Mouse (Mus musculus): ENCODE data around the gene Klf12. TPM values are rescaled to one million over a fixed set of nuclear protein-coding genes. Genes with fewer than 3 reads are reported as not detected.

Gene Klf12
- polyA plus RNA-seq, 1 experiment from 2014 or later: 6.2 TPM

DNA sequence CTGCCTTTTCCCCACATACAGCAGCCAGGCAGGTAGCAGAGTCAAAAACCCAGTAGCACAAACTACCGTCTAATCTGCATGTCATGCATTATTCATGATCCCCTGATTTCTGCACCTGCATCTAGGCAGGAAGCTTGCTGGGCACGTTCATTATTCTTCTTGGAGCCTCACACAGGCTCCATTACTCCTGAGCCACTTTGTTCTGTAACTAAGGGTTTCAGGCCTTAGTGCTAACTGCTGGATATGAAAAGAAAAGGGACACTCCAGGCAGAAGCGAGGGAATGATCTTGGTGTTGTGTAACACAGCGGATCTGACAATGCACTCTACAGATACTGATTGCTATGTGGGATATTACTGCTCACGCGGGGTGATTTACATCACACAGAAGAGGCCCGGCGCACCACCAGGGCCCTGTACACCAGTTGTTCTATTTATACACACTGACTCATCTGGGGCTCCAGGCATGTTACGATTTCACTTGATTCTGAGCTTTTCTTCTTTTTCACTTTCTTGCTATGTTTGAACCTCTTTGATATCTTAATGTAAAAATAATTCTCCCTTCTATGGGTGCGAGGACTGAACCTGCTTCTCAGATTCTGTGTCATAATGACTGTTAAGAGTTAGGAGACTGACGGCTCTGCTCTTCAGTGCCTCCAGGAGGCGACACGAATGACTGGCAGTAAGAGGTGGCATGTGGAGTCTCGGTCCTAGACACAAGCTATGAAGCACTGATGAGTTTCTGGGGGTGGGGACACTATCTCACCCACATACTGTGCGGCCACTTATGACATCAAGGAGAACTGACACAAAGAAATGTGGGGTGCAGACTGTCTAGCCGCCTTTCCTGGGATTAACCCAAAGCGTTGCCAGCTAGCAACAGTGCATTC lies 340.0 kb downstream of the Klf12 start:
- Histone ChIP-seq H3K9ac (no peak overlapping the region), H3K4me2 (no peak overlapping the region), H3K4me3 (replicated peaks) (no peak overlapping the region), H3K9me3 (replicated peaks) (no peaks in the 10 kb centered on the region), H3K27ac (replicated peaks) (no peak overlapping the region), H3K4me1 (replicated peaks) (peaks cover 6% of the 10 kb centered on the region; the same call in 1 of the 2 replicates), H3K27me3 (no peaks in the 10 kb centered on the region), H3K36me3 (replicated peaks) (no peaks in the 10 kb centered on the region)
- no peak for ATAC-seq (ENCODE audit: insufficient read depth)
- 59% methylated on average over 17 of the region's 17 CpGs for WGBS (ENCODE audit: insufficient replicate concordance)

DNA sequence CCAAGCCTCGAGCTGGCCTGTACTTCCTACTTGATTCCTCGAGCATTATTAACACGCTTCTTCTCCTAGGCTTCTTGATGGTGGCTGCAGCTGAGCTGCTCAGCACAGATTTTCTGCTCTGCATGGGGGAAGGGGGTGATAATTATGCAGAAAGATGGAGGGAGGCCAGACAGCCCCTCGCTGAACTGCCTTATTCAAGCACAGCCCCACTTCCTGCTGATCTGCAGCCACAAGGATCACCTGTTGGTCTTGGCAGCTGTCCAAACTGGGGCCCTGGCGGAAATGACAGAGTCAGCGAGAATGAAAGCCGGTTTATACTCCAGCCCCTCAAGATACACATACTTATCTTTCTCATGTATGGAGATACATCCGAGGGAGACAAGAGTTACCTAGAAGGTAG lies 341.3 kb downstream of the Klf12 start:
- H3K4me1 ChIP-seq (replicated peaks): peaks cover 6% of the 10 kb centered on the region; the same call in 1 of the 2 replicates
- H3K9me3 ChIP-seq (replicated peaks): no peaks in the 10 kb centered on the region
- H3K4me2 ChIP-seq: no peak overlapping the region
- H3K4me3 ChIP-seq (replicated peaks): no peak overlapping the region
- 22% methylated on average over 8 of the region's 8 CpGs for WGBS (ENCODE audit: insufficient replicate concordance)
- no peak overlapping the region for H3K9ac ChIP-seq
- H3K27me3 ChIP-seq: no peaks in the 10 kb centered on the region
- no peak overlapping the region for H3K27ac ChIP-seq (replicated peaks)
- no peaks in the 10 kb centered on the region for H3K36me3 ChIP-seq (replicated peaks)
- ATAC-seq (ENCODE audit: insufficient read depth): no peak

DNA sequence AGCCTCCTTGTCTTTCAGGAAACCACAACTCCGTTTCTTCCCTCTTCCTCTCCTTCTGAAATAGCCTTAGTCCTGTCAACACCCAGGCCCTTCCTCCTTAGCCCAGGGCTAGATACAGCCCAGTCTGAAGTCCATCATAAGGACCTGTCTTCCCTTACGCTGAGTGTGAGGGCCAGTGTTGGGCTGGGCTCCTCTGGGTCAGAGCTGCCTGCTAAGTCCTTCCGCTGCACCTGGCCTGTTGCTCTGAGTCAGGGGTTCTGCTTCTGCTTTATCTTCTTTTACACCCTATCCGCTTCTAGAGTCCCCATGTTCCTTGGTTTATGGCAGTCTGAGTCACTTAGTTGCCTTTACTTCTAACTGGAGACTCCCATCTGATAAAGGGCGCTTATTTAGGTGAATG lies 351.0 kb downstream of the Klf12 start:
- Histone ChIP-seq H3K9ac (no peak overlapping the region), H3K36me3 (replicated peaks) (no peaks in the 10 kb centered on the region), H3K9me3 (replicated peaks) (no peaks in the 10 kb centered on the region), H3K27ac (replicated peaks) (no peak overlapping the region), H3K27me3 (no peaks in the 10 kb centered on the region), H3K4me2 (no peak overlapping the region), H3K4me3 (replicated peaks) (no peak overlapping the region), H3K4me1 (replicated peaks) (no peaks in the 10 kb centered on the region)
- ATAC-seq (ENCODE audit: insufficient read depth): no peak
- WGBS (ENCODE audit: insufficient replicate concordance): 25% methylated on average over 5 of the region's 5 CpGs

DNA sequence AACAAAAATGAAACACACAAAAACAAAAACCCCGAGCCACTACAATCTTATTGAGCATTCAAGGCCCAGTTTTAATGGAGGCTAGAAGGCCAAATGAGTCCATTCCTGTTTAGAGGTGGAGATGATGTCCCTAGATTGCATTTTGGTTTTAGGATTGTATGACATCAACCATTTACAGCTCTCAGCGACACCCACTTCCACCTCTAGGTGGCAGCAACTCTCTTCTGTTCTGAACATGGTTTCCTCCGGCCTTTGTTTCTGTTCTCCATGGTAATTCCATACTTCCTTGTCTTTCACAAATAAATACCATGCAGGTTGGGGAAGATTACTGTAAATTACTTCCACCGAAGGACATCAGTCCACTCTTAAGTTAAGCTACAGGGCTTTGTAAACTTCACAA lies 352.6 kb downstream of the Klf12 start:
- H3K36me3 ChIP-seq (replicated peaks): no peaks in the 10 kb centered on the region
- no peak for ATAC-seq (ENCODE audit: insufficient read depth)
- H3K4me1 ChIP-seq (replicated peaks): no peaks in the 10 kb centered on the region
- no peak overlapping the region for H3K9ac ChIP-seq
- H3K27ac ChIP-seq (replicated peaks): no peak overlapping the region
- H3K9me3 ChIP-seq (replicated peaks): no peaks in the 10 kb centered on the region
- 13% methylated on average over 4 of the region's 4 CpGs for WGBS (ENCODE audit: insufficient replicate concordance)
- H3K27me3 ChIP-seq: no peaks in the 10 kb centered on the region
- H3K4me2 ChIP-seq: no peak overlapping the region
- no peak overlapping the region for H3K4me3 ChIP-seq (replicated peaks)

DNA sequence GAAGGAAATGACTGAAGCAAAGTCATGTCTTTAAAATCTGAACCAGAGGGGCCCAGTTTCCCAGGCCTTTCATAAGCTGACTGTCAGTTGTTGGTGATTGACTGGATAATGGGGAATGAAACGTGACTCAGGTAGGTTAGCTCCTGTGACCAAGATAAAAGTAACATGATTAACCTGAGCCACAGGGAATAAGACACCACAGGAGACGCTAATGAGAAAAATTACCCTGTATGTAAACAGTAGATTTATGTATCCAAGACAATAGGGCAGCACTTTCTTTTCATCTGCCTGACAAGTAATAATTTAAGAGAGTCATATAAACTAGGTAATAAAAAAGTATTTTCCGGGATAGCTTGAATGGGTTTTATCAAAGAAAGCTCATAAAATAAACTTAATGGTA lies 372.6 kb downstream of the Klf12 start:
- Histone ChIP-seq H3K4me1 (replicated peaks) (no peaks in the 10 kb centered on the region), H3K4me2 (no peak overlapping the region), H3K4me3 (replicated peaks) (no peak overlapping the region), H3K9ac (no peak overlapping the region), H3K36me3 (replicated peaks) (no peaks in the 10 kb centered on the region), H3K27ac (replicated peaks) (no peak overlapping the region), H3K27me3 (no peaks in the 10 kb centered on the region), H3K9me3 (replicated peaks) (no peaks in the 10 kb centered on the region)
- WGBS (ENCODE audit: insufficient replicate concordance): 60% methylated on average over 3 of the region's 3 CpGs
- no peak for ATAC-seq (ENCODE audit: insufficient read depth)

DNA sequence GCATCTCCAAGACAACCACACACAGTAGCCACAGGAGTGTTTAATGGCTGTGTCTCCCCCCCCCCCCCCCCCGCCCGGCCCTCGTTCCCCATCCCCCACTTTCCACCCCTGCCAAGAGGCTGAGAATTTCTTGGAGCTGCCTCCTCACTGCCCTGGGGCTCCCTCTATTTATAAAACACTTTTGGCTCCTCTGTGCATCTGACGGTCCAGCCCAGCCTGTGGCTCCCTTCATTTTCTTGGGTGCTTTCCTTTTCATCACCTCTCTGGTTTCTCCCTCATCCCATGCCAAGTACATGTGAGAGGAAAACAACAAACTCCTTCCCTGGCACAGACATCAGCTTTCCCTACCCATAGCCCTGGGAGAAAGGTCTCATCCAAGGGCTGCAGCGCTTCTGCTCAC lies 373.6 kb downstream of the Klf12 start:
- no peak for ATAC-seq (ENCODE audit: insufficient read depth)
- WGBS (ENCODE audit: insufficient replicate concordance): 53% methylated on average over 4 of the region's 5 CpGs
- H3K4me3 ChIP-seq (replicated peaks): no peak overlapping the region

DNA sequence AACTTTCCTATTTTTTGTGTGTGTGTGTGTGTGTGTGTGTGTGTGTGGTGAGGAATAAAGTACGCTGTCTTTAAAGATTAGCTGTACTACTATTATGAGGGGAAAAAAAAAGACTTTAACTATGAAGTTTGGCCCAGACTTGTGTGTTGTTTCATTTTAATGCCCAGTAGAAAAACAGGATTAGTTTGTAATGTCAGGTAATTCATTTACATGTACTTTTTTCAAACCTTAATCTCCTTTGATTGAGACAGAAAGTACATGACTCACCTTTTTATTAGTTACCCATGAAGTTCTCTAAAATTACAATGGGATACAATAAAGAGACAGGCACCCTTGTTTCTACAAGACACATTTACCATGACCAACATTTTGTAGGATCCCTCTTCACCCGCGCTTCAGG lies 383.6 kb downstream of the Klf12 start:
- Histone ChIP-seq H3K4me3 (replicated peaks) (no peak overlapping the region), H3K36me3 (replicated peaks) (no peaks in the 10 kb centered on the region), H3K4me1 (replicated peaks) (no peaks in the 10 kb centered on the region), H3K27ac (replicated peaks) (no peak overlapping the region), H3K9ac (no peak overlapping the region), H3K9me3 (replicated peaks) (no peaks in the 10 kb centered on the region), H3K4me2 (no peak overlapping the region), H3K27me3 (no peaks in the 10 kb centered on the region)
- 81% methylated on average over 3 of the region's 3 CpGs for WGBS (ENCODE audit: insufficient replicate concordance)
- ATAC-seq (ENCODE audit: insufficient read depth): no peak

More for the DNA sequence above, 373.6 kb downstream of the Klf12 start:
- H3K27me3 ChIP-seq: no peaks in the 10 kb centered on the region
- no peaks in the 10 kb centered on the region for H3K36me3 ChIP-seq (replicated peaks)
- no peaks in the 10 kb centered on the region for H3K9me3 ChIP-seq (replicated peaks)
- no peaks in the 10 kb centered on the region for H3K4me1 ChIP-seq (replicated peaks)
- no peak overlapping the region for H3K27ac ChIP-seq (replicated peaks)
- H3K4me2 ChIP-seq: no peak overlapping the region
- H3K9ac ChIP-seq: no peak overlapping the region

DNA sequence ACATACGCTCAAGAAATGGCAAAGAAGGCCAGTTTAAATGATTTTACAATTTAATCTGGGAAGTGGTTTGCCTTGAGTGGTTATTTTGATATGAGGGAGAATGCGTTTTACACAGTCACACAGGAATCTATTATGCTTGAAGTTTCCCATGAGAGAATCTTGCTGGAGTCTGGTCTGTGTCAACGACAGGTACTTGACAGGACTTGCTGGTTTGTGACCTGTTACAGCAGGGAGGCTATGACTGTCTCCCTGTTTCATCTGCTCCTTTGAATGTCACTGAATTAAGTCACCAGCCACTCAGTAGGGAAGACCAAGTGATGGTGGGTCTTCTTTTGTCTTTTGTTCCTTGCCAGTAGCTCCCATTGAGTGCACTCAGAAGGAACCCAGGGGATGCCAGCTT lies 385.6 kb downstream of the Klf12 start:
- no peaks in the 10 kb centered on the region for H3K4me1 ChIP-seq (replicated peaks)
- no peaks in the 10 kb centered on the region for H3K9me3 ChIP-seq (replicated peaks)
- no peak for ATAC-seq (ENCODE audit: insufficient read depth)
- H3K4me2 ChIP-seq: no peak overlapping the region
- no peak overlapping the region for H3K27ac ChIP-seq (replicated peaks)
- 66% methylated on average over 3 of the region's 3 CpGs for WGBS (ENCODE audit: insufficient replicate concordance)
- H3K27me3 ChIP-seq: no peaks in the 10 kb centered on the region
- H3K4me3 ChIP-seq (replicated peaks): no peak overlapping the region
- H3K9ac ChIP-seq: no peak overlapping the region
- no peaks in the 10 kb centered on the region for H3K36me3 ChIP-seq (replicated peaks)

DNA sequence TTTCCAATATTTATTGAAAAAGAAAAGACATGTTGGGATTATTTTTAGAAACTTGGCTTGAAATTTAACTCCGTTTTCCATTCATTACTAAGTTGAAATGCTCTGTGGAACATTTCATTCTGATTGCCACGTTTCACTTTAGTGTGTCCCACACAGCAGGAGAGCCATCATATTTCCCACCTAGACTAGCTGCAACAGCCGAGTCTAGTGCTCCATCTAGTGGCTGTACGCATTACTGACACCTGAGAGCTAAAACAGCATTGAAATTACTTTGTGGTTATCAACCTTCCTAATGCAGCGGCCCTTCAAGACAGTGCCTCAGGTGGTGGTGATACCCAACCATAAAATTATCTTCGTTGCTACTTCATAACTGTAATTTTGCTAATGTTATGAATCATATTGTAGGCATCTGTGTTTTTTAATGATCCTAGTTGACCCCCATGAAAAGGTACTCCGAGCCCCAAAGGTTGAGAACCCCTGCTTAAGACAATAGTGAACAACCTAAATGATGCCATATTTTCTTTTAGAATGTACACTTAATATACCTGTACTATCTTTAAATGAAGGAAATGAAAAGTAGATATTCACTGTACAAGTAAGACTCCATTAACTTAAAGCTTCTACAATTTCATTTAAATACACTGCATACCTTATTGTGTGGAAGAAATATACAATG lies 389.6 kb downstream of the Klf12 start:
- 16% methylated on average over 7 of the region's 7 CpGs for WGBS (ENCODE audit: insufficient replicate concordance)

DNA sequence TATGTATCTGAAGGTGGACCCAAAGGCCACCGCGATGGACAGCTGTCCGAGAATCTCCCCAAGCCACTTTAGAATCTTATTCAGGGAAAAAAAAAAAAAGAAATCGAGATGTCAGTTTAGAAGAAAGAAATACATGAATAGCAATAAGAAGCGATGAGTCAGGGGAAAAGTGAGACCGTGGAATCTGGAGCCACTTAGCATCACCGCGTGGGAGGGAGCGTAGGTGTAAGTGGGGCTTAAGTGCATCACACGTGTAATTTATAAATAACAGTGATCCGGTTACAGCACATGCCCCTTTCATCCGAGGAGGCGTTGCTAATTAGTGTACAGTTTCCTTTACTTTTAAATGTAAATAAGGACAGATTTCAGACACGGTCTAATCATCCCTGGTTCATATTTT lies 390.4 kb downstream of the Klf12 start:
- H3K9me3 ChIP-seq (replicated peaks): no peaks in the 10 kb centered on the region
- no peak overlapping the region for H3K4me3 ChIP-seq (replicated peaks)
- no peak overlapping the region for H3K9ac ChIP-seq
- H3K4me1 ChIP-seq (replicated peaks): no peaks in the 10 kb centered on the region
- H3K4me2 ChIP-seq: no peak overlapping the region
- 72% methylated on average over 14 of the region's 14 CpGs for WGBS (ENCODE audit: insufficient replicate concordance)
- H3K36me3 ChIP-seq (replicated peaks): no peaks in the 10 kb centered on the region
- no peak for ATAC-seq (ENCODE audit: insufficient read depth)
- no peak overlapping the region for H3K27ac ChIP-seq (replicated peaks)
- no peaks in the 10 kb centered on the region for H3K27me3 ChIP-seq

More for the DNA sequence above, 389.6 kb downstream of the Klf12 start:
- H3K4me2 ChIP-seq: no peak overlapping the region
- no peak overlapping the region for H3K9ac ChIP-seq
- no peaks in the 10 kb centered on the region for H3K27me3 ChIP-seq
- no peaks in the 10 kb centered on the region for H3K4me1 ChIP-seq (replicated peaks)
- no peak for ATAC-seq (ENCODE audit: insufficient read depth)
- no peak overlapping the region for H3K27ac ChIP-seq (replicated peaks)
- H3K4me3 ChIP-seq (replicated peaks): no peak overlapping the region
- no peaks in the 10 kb centered on the region for H3K36me3 ChIP-seq (replicated peaks)
- no peaks in the 10 kb centered on the region for H3K9me3 ChIP-seq (replicated peaks)

DNA sequence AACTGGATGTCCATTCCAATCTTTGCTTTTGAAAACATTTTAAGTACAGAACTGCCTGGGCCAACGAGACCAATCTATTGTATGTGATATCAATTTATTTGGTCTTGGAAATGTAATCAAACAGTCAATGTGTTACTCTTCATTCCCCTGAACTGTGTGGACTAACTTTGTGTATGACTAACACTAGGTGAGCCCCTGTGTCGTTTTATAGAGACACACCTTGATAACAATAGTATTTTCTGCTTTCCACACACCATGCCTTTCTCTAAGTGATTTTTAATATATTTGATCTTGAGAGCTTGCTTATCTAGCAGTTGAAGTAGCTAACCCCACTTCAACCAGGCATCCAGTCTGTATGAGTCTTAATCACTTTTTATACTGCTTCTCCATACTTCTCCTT lies 398.0 kb downstream of the Klf12 start:
- Histone ChIP-seq H3K4me2 (no peak overlapping the region), H3K4me3 (replicated peaks) (no peak overlapping the region), H3K27me3 (no peaks in the 10 kb centered on the region), H3K9ac (no peak overlapping the region), H3K27ac (replicated peaks) (no peak overlapping the region), H3K9me3 (replicated peaks) (no peaks in the 10 kb centered on the region), H3K4me1 (replicated peaks) (no peaks in the 10 kb centered on the region), H3K36me3 (replicated peaks) (no peaks in the 10 kb centered on the region)
- ATAC-seq (ENCODE audit: insufficient read depth): no peak
- 54% methylated on average over 2 of the region's 2 CpGs for WGBS (ENCODE audit: insufficient replicate concordance)
